Mouse (Mus musculus): ENCODE measurements around the gene Sh3kbp1. TPM values are rescaled to one million over a fixed set of nuclear protein-coding genes. Genes with fewer than 3 reads are reported as not detected.

Gene Sh3kbp1
- 15.4 TPM for polyA plus RNA-seq (2014; fragmentation: Illumina TruSeq; extraction: RNeasy Lipid Tissue Mini Kit (QIAGEN cat#74804); ENCODE audit: low replicate concordance)

DNA sequence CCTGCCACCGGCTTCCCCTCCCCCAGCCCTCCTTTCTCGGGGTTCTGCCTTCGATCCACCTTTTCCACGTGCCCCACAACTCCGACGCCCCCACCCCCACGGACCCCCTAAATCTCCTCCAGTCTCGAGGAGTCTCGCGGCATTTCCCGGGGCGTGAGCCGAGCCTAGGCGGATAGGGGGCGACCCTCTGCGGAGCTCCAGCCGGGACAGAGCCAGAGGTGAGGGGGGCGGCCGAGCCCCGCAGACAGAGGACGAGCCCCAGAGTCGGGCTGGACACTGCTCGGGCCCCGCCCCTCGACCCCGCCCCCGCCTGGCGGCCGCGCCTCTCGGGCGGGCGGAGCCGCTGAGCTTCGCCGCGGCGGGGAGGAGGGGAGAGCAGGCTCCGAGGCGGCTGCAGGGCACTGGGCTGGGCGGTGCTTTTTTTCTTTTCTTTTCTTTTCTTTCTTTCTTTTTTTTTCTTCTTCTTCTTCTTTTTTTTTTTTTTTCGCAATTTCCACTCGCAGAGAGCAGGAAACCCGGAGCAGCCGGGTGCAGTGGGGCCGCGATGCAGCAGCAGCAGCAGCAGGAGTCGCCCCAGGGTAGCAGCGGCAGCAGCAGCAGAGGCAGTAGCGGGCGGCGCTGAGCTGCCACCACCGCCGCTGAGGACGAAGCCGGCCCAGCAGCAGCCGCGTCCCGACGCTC, at the start of gene Sh3kbp1:
TSS of gene Sh3kbp1 (plus strand) at position 366 of the 681 bp plus-strand sequence.

DNA sequence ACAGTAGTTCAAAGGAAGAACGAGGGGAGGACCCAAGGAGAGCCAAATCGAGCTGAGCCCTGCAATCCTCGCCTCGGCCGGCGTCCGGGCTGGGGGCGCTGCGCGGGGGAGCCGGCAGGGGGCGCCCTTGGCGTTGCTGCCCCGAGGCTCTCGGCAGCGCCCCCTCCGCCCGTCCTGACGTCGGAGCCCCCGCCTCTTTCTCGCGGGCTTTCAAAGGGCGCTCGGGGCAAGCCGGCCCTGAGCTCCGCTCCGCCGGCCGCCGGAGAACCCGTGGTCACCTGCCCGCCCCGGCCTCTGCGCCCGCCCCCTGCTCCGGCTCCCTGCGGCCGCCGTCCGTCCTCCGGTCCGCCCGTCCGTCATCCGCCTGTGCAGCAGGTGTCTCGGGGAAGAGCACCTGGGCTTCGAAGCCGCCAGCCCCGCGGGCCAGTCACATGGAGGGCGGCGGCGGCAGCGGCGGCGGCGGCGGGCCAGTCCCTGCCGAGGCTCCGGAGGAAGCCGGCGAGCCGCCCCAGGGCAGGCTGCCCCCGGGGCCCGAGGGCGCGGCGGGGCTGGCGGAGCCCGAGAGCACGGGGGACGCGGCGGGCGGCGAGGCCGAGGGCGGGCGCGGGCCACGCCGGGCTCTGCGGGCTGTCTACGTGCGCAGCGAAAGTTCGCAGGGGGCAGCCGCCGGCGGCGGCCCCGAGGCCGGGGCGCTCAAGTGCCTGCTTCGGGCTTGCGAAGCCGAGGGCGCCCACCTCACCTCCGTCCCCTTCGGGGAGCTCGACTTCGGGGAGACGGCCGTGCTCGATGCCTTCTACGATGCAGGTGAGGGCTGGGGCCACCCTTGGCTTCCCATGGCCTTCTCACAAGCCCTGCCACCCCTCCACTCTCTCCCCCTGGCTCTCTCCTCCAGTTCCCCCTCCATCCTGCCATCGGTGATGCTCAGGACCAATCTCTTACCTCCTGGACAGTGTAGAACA, 361.2 kb downstream of the Sh3kbp1 start, which contains the start of gene Map3k15:
TSS of gene Map3k15 (plus strand) at position 432 of the 959 bp plus-strand sequence.

Other genes starting within 250 kb of the Sh3kbp1 start
- 0.74 TPM for gene Map7d2, start 212.7 kb upstream of the Sh3kbp1 start, polyA plus RNA-seq (2014; fragmentation: Illumina TruSeq; extraction: RNeasy Lipid Tissue Mini Kit (QIAGEN cat#74804); ENCODE audit: low replicate concordance)
- gene Bclaf3, start 100.6 kb upstream of the Sh3kbp1 start, polyA plus RNA-seq (2014; fragmentation: Illumina TruSeq; extraction: RNeasy Lipid Tissue Mini Kit (QIAGEN cat#74804); ENCODE audit: low replicate concordance) = 39.3 TPM

Data from small intestine, adult 10 weeks (tissue).